Mouse (Mus musculus): ENCODE measurements around the gene S100a8. TPM values are rescaled to one million over a fixed set of nuclear protein-coding genes. Genes with fewer than 3 reads are reported as not detected.

S100a8 gene
- polyA plus RNA-seq, 1 experiment from 2014 or later: 1.8 TPM

DNA sequence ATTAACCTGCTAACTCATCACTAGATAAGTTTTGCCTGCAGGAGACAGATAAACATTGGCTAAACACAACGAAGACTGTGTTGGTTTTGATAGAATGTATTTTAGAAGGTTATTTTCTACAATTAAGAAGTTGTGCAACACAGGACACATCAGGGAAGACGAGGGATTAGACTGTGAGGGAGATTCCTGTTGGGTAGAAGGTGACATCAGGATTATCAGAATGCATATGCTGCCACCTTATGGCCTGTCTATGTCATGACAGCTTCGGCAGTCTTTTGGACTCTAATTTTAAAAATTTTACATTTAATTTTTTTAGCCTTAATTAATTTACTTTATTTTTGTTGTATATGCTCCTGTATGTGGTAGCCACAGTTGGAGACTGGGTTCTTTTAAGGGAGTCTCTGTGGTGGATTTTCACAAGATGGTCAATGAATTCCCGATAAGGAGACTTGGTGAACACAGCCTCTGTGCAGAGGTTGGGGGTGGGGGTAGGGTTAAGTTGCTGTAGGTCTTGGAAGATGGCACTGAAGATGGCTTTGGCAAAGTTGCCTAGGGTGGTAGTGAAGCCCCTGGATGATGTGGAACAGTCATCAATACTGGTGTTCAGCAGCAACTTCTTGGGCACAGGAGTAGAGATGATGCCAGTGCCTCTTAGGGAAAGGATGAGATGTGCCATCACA lies 39.9 kb downstream of the S100a8 start:
- no peak overlapping the region for H3K4me3 ChIP-seq (ENCODE audit: low read depth, low read length)
- H3K4me2 ChIP-seq (ENCODE audit: low read depth, low read length): no peak overlapping the region
- 26% methylated on average over 4 of the region's 4 CpGs for WGBS
- no peaks in the 10 kb centered on the region for H3K36me3 ChIP-seq (ENCODE audit: control insufficient read depth, insufficient read depth, low read length)
- H3K27me3 ChIP-seq (ENCODE audit: control insufficient read depth, insufficient read depth, low read length): no peaks in the 10 kb centered on the region
- no peak overlapping the region for H3K9ac ChIP-seq (replicated peaks; ENCODE audit: low read depth, low read length)
- H3K9me3 ChIP-seq (ENCODE audit: control insufficient read depth, low read length): no peaks in the 10 kb centered on the region
- ATAC-seq (ENCODE audit: low read depth): peak; percentile 71
- no peak overlapping the region for H3K27ac ChIP-seq (ENCODE audit: low read depth, low read length)
- no peaks in the 10 kb centered on the region for H3K4me1 ChIP-seq (ENCODE audit: control insufficient read depth, insufficient read depth, low read length)

DNA sequence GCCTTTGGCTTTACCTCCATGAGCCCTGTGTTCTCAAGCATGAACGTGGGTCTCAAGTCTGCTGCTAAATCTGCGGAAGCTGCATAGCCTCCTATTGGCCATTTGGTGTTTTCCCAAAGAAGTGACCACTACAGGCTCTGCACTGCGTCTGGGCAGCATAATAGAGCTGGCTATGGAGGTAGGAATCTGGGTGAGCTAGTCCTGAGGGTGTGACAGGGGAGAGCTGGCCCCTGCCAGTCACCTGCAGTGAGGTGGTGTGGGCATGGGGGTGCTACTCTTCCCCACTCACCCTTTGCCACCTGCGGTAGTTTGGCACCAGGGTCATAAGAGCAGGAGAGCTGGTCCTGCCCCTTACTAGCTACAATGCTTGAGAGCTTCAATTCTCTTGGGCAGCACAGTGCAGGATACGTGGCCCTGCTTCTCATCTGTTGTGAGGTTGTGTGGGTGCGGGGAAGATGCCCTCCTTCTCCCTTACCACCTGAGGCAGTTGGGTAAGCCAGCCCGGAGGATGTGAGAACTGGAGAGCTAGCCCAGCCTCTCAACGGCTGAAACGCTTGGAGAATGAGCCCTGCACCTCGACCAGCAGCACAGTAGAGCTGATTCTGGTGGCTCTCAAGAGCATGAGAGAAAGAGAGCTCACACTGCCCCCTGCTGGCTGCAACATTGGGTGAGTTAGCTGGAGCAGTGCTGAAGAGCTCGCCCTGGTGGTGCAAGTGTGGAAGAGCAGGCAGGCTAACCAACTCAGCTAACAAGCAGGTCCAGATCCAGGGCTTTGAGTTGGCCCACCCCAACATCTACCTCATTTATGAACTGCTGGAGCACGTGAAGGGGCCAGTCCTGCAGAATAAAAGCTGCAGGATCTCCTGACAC lies 41.0 kb downstream of the S100a8 start:
- WGBS: 49% methylated on average over 12 of the region's 12 CpGs
- Histone ChIP-seq H3K36me3 (ENCODE audit: control insufficient read depth, insufficient read depth, low read length) (no peaks in the 10 kb centered on the region), H3K27ac (ENCODE audit: low read depth, low read length) (no peak overlapping the region), H3K4me2 (ENCODE audit: low read depth, low read length) (no peak overlapping the region), H3K27me3 (ENCODE audit: control insufficient read depth, insufficient read depth, low read length) (no peaks in the 10 kb centered on the region), H3K4me1 (ENCODE audit: control insufficient read depth, insufficient read depth, low read length) (no peaks in the 10 kb centered on the region), H3K9me3 (ENCODE audit: control insufficient read depth, low read length) (no peaks in the 10 kb centered on the region), H3K9ac (replicated peaks; ENCODE audit: low read depth, low read length) (no peak overlapping the region), H3K4me3 (ENCODE audit: low read depth, low read length) (no peak overlapping the region)
- ATAC-seq (ENCODE audit: low read depth): peak; percentile 38

Other genes with a start within 250 kb of the S100a8 start
- 30.1 and 35.2 TPM in 2 replicates for gene Ints3, start 235.4 kb upstream of the S100a8 start, polyA plus RNA-seq (2014; fragmentation: Nextera tagmentation; extraction: Ambion mirVana)
- 1.4 and 4.0 TPM in 2 replicates for gene Npr1, start 203.1 kb upstream of the S100a8 start, polyA plus RNA-seq (2014; fragmentation: Nextera tagmentation; extraction: Ambion mirVana)
- gene Ilf2, start 192.9 kb upstream of the S100a8 start, polyA plus RNA-seq (2014; fragmentation: Nextera tagmentation; extraction: Ambion mirVana): 262 and 269 TPM in 2 replicates
- gene Snapin, start 177.9 kb upstream of the S100a8 start, polyA plus RNA-seq (2014; fragmentation: Nextera tagmentation; extraction: Ambion mirVana): 106 and 112 TPM in 2 replicates
- gene Chtop, start 159.5 kb upstream of the S100a8 start, polyA plus RNA-seq (2014; fragmentation: Nextera tagmentation; extraction: Ambion mirVana): 116 and 123 TPM in 2 replicates
- gene S100a1, start 154.6 kb upstream of the S100a8 start, polyA plus RNA-seq (2014; fragmentation: Nextera tagmentation; extraction: Ambion mirVana): 15.8 and 18.6 TPM in 2 replicates
- gene S100a13, start 154.5 kb upstream of the S100a8 start, polyA plus RNA-seq (2014; fragmentation: Nextera tagmentation; extraction: Ambion mirVana): 6.9 and 11.0 TPM in 2 replicates
- gene S100a14, start 142.1 kb upstream of the S100a8 start, polyA plus RNA-seq (2014; fragmentation: Nextera tagmentation; extraction: Ambion mirVana): not detected in 2 replicates
- gene S100a16, start 131.7 kb upstream of the S100a8 start, polyA plus RNA-seq (2014; fragmentation: Nextera tagmentation; extraction: Ambion mirVana): 22.5 and 33.3 TPM in 2 replicates
- 0.31 and 2.0 TPM in 2 replicates for gene S100a3, start 108.4 kb upstream of the S100a8 start, polyA plus RNA-seq (2014; fragmentation: Nextera tagmentation; extraction: Ambion mirVana)
- gene S100a2, start 78.7 kb upstream of the S100a8 start, polyA plus RNA-seq (2014; fragmentation: Nextera tagmentation; extraction: Ambion mirVana): not detected in 2 replicates
- gene Gm42674, start 67.1 kb upstream of the S100a8 start, polyA plus RNA-seq (2014; fragmentation: Nextera tagmentation; extraction: Ambion mirVana): not detected in 2 replicates
- 1.2 TPM in 1 of 2 replicates, not detected in the other for gene S100a4, start 65.2 kb upstream of the S100a8 start, polyA plus RNA-seq (2014; fragmentation: Nextera tagmentation; extraction: Ambion mirVana)
- not detected in 2 replicates for gene S100a5, start 60.5 kb upstream of the S100a8 start, polyA plus RNA-seq (2014; fragmentation: Nextera tagmentation; extraction: Ambion mirVana)
- gene S100a6, start 56.1 kb upstream of the S100a8 start, polyA plus RNA-seq (2014; fragmentation: Nextera tagmentation; extraction: Ambion mirVana): 11.8 and 27.5 TPM in 2 replicates
- not detected in 2 replicates for gene S100a7a, start 15.0 kb upstream of the S100a8 start, polyA plus RNA-seq (2014; fragmentation: Nextera tagmentation; extraction: Ambion mirVana)
- 0.46 and 7.1 TPM in 2 replicates for gene S100a9, start 26.7 kb downstream of the S100a8 start, polyA plus RNA-seq (2014; fragmentation: Nextera tagmentation; extraction: Ambion mirVana)
- gene Pglyrp4, start 57.9 kb downstream of the S100a8 start, polyA plus RNA-seq (2014; fragmentation: Nextera tagmentation; extraction: Ambion mirVana): not detected in 2 replicates
- not detected in 2 replicates for gene Gm5849, start 108.9 kb downstream of the S100a8 start, polyA plus RNA-seq (2014; fragmentation: Nextera tagmentation; extraction: Ambion mirVana)

Measured in neural tube, embryonic 14.5 days (tissue).